Mouse (Mus musculus): Measurements from ENCODE around the gene Cntn5. TPM values are rescaled to one million over a fixed set of nuclear protein-coding genes. Genes with fewer than 3 reads are reported as not detected.
A peak's percentile ranks its signal among the peaks of the same experiment; 100 is the strongest.

Gene Cntn5
- polyA plus RNA-seq, 1 experiment from 2014 or later: 3.0 TPM

DNA sequence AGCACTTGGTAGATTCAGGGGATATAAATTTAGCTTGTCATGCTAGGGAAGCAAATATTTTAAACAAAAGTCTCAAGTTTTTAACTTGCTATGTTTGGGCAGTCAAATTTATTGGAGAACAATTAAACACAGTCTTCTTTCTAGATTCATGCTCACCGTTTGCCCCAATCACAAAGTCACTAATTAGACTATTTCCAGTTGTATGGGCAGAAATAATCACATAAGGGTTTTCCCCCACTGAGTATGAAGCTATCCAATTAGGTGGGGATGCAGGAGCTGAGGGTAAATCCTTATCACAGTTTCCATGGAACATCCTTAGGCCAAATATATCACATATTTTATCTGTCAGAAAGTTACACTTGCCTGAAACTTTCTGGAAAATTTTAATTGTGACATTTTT lies 788.0 kb downstream of the Cntn5 start:
- Histone ChIP-seq H3K4me1 (no peaks in the 10 kb centered on the region), H3K9me3 (no peaks in the 10 kb centered on the region), H3K36me3 (no peaks in the 10 kb centered on the region), H3K27me3 (no peaks in the 10 kb centered on the region), H3K4me2 (replicated peaks) (no peak overlapping the region), H3K9ac (no peak overlapping the region), H3K4me3 (no peak overlapping the region), H3K27ac (no peak overlapping the region)
- no peak for ATAC-seq (ENCODE audit: insufficient number of reproducible peaks, insufficient read depth, low FRiP score, low TSS enrichment)
- 67% methylated on average over 1 of the region's 1 CpGs for WGBS

DNA sequence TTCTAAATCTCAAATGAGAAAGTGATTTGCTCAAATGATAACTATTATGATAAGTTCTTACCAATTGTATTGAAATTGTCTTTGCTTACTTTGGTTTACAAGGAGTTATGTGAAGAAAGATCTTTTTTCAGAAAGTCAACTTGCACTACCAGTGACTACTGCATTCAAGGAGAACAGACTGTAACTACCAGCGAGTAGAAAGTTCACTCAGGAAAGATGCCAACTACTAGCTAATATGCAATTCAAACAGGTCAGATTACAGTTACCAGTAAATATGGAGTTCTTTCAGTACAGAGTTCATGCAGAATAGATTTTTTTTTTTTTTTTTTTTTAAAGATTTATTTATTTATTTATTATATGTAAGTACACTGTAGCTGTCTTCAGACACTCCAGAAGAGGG lies 795.4 kb downstream of the Cntn5 start:
- no peaks in the 10 kb centered on the region for H3K4me1 ChIP-seq
- no peak overlapping the region for H3K9ac ChIP-seq
- no peak overlapping the region for H3K4me3 ChIP-seq
- no peaks in the 10 kb centered on the region for H3K36me3 ChIP-seq
- WGBS: 90% methylated on average over 1 of the region's 1 CpGs
- no peaks in the 10 kb centered on the region for H3K9me3 ChIP-seq
- no peak overlapping the region for H3K27ac ChIP-seq
- H3K27me3 ChIP-seq: no peaks in the 10 kb centered on the region
- ATAC-seq (ENCODE audit: insufficient number of reproducible peaks, insufficient read depth, low FRiP score, low TSS enrichment): no peak
- no peak overlapping the region for H3K4me2 ChIP-seq (replicated peaks)

DNA sequence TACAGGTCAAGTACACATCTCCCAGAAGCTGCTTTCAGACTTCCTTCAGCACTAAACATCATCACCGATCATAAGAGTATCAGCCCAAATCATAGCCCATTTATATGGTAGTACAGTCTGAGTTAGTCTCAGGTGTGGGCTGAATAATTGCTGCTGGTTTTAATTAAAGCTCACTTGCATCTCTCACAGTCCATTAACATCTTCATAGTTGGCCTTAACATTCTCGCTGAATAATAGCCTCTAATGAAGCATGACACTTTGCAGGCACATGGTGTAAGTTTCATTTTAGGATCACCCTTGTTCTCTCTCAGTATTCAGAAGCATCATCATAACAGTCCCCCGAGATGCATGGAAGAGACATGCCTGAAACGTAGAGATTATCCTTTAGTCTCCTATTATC lies 796.7 kb downstream of the Cntn5 start:
- 78% methylated on average over 4 of the region's 4 CpGs for WGBS
- ATAC-seq (ENCODE audit: insufficient number of reproducible peaks, insufficient read depth, low FRiP score, low TSS enrichment): no peak
- Histone ChIP-seq H3K27me3 (no peaks in the 10 kb centered on the region), H3K36me3 (no peaks in the 10 kb centered on the region), H3K4me2 (replicated peaks) (no peak overlapping the region), H3K4me1 (no peaks in the 10 kb centered on the region), H3K27ac (no peak overlapping the region), H3K4me3 (no peak overlapping the region), H3K9ac (no peak overlapping the region), H3K9me3 (no peaks in the 10 kb centered on the region)

DNA sequence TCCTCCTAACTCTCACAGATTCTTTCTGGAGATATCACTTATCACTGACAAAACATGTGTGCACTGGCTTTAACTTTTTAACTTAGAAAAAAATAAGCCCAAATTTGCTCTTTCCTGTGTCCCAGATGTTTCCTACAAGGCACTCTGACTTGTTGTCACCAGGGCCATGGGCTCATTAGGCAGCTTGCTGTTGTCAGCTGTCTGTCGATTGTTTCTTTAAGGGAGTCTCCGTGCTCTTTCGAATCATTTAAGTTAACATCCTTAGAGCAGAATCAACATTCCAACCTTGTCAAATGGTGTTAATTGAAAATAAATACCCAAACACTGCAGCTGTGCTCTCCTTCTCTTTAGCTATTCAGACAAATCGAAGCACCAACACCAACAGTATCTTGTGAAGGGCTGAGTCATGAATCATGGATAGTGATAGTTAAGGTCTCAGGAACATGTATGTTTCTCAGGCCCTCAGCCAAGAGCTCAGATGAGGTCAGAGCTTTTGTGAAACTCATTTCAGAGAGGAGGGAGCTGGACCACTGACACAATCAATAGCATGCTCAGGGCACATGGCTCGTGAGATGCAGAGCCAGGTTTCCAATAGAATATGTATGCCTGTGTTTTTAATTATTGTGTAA lies 802.6 kb downstream of the Cntn5 start:
- Histone ChIP-seq H3K27ac (no peak overlapping the region), H3K9ac (no peak overlapping the region), H3K9me3 (no peaks in the 10 kb centered on the region), H3K4me1 (no peaks in the 10 kb centered on the region), H3K4me2 (replicated peaks) (no peak overlapping the region), H3K4me3 (no peak overlapping the region), H3K27me3 (no peaks in the 10 kb centered on the region), H3K36me3 (no peaks in the 10 kb centered on the region)
- 55% methylated on average over 5 of the region's 5 CpGs for WGBS
- ATAC-seq (ENCODE audit: insufficient number of reproducible peaks, insufficient read depth, low FRiP score, low TSS enrichment): no peak

DNA sequence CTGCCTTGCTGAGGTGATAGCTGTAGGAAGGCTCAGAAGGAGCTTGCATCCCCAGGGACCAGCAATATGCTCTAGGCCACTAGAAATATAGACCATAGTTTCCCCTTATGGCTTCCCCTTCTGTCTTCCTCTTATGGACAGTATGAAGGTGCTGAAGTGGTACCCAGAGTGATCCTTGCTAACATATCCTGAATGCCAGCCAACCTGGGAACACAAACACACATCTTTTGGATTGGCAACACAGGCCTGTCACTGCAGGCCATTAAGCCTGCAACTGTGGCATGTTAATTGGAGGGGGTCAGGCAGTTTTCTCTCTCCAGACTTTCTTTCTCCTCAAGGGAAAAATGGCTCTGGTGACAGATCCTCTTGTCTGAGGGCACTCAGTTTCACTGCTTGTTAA lies 828.3 kb downstream of the Cntn5 start:
- Histone ChIP-seq H3K4me2 (replicated peaks) (no peak overlapping the region), H3K9me3 (no peaks in the 10 kb centered on the region), H3K27me3 (no peaks in the 10 kb centered on the region), H3K9ac (no peak overlapping the region), H3K4me3 (no peak overlapping the region), H3K4me1 (no peaks in the 10 kb centered on the region), H3K27ac (no peak overlapping the region), H3K36me3 (no peaks in the 10 kb centered on the region)
- ATAC-seq (ENCODE audit: insufficient number of reproducible peaks, insufficient read depth, low FRiP score, low TSS enrichment): no peak

DNA sequence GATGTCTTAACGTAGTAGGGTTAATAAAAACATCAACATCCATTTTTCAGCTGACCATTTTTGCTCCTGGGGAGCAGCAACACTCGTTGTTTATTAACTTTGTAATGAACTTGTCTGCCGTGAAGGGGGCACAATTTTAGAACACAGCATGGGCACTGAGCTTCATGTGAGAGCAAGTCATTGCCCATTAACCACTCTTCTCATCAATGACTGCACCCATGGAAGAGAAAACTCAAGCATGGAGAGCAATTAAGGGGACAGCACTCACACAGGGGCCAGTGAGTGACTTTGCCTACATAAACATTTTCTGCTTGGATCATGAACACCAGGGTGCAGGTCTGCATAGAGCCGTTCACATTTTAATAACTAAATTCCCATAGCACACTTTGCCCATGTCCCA lies 831.2 kb downstream of the Cntn5 start:
- Histone ChIP-seq H3K36me3 (no peaks in the 10 kb centered on the region), H3K9me3 (no peaks in the 10 kb centered on the region), H3K4me1 (no peaks in the 10 kb centered on the region), H3K9ac (no peak overlapping the region), H3K4me3 (no peak overlapping the region), H3K4me2 (replicated peaks) (no peak overlapping the region), H3K27me3 (no peaks in the 10 kb centered on the region), H3K27ac (no peak overlapping the region)
- no peak for ATAC-seq (ENCODE audit: insufficient number of reproducible peaks, insufficient read depth, low FRiP score, low TSS enrichment)
- WGBS: 68% methylated on average over 4 of the region's 4 CpGs

DNA sequence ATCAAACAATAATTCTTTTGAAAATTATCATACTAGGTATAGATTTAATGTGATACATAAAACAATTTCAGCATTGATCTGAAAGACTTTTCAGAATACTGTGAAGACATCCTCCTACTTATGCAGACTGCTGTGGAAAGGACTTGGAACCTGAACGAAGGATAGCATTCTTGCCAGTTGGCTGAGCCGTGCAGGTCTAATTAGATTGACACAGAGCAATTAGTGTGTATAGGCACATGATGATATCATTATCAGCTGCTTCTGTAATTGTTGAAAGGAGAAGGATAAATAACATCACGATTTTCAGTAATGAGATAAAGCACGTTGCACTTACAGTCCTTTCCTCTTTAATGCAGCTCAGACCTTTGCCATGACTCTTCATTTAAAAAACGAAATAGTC lies 831.7 kb downstream of the Cntn5 start:
- H3K4me1 ChIP-seq: no peaks in the 10 kb centered on the region
- H3K9ac ChIP-seq: no peak overlapping the region
- H3K27ac ChIP-seq: no peak overlapping the region
- H3K36me3 ChIP-seq: no peaks in the 10 kb centered on the region
- 55% methylated on average over 5 of the region's 5 CpGs for WGBS
- no peak for ATAC-seq (ENCODE audit: insufficient number of reproducible peaks, insufficient read depth, low FRiP score, low TSS enrichment)
- H3K9me3 ChIP-seq: no peaks in the 10 kb centered on the region
- H3K4me2 ChIP-seq (replicated peaks): no peak overlapping the region
- no peak overlapping the region for H3K4me3 ChIP-seq
- no peaks in the 10 kb centered on the region for H3K27me3 ChIP-seq

DNA sequence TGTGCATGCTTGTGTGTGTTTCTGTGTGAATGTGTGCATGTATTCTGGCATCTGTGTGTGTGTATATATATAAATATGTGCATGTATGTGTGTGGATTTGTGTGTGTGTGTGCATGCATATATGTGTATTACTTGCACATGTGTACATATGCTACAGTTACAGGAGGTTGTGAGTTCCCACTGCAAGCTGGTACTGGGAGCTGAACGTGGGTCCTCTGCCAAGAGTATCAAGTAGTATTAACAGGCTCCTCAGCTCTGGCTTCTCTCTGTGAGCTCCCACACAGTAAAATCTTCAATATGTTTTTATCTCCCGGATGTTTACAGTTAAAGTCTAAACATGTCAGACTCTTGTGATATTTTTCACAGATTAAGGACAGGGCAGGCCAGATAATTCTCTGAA lies 833.3 kb downstream of the Cntn5 start:
- no peaks in the 10 kb centered on the region for H3K36me3 ChIP-seq
- H3K4me2 ChIP-seq (replicated peaks): no peak overlapping the region
- WGBS: 75% methylated on average over 2 of the region's 2 CpGs
- H3K4me3 ChIP-seq: no peak overlapping the region
- H3K27me3 ChIP-seq: no peaks in the 10 kb centered on the region
- H3K27ac ChIP-seq: no peak overlapping the region
- H3K9me3 ChIP-seq: no peaks in the 10 kb centered on the region
- H3K9ac ChIP-seq: no peak overlapping the region
- no peaks in the 10 kb centered on the region for H3K4me1 ChIP-seq
- ATAC-seq (ENCODE audit: insufficient number of reproducible peaks, insufficient read depth, low FRiP score, low TSS enrichment): no peak

DNA sequence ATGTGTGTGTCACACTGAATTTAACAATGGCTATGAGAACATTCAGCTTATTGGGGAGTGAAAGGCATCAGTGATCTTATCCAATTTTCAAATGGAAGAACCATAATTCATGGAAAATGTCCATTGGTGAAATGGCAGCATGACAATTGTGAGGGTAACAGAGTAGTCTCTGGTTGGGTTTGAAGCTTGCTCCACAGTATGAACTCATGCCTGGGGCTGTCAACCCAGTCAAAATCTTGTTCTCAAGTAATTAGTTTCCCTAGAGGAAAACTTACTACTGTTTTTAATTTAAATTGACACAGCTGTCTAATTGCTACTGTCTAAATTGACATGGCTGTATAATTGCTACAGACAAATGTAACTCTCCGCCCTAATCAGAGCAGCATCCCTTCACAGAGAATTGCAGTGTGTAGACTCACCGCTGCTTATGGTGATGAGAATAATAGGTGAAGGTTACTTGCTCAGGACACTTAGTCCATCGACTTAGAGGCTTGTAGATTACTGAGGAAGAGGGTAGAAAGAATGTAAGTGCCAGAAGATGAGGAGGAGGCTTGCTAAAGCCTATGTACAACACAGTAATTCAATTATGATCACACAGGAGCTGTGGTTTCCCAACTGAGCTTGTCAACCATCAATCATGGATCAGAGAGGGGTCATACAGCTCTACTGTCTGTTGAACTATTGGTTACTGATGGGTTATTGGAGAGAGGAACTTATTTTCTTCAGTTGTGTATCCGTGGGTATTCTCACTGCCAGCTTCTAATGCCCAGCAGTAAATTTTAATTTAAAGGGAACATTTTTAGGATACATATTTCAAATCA lies 859.4 kb downstream of the Cntn5 start:
- no peak overlapping the region for H3K4me3 ChIP-seq

DNA sequence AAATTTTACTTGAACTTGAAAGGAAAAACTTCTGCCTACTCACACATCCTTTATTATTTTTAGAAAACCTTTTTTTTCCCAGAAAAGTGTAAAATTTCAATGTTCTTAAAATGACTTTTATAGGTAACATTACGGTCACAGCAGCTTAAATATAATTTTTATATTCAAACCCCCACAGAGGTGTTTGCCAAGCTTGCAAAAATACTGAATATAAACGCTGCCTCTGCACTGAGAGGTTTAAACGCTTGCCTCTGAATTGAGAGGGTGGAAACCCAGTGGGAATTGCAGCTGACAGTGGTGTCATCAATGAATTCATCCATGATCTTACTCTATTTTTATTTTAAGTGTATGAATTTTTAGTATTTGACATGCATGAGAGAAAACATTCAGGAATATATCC lies 861.6 kb downstream of the Cntn5 start:
- Histone ChIP-seq H3K4me2 (replicated peaks) (no peak overlapping the region), H3K27me3 (no peaks in the 10 kb centered on the region), H3K27ac (no peak overlapping the region), H3K4me1 (no peaks in the 10 kb centered on the region), H3K4me3 (no peak overlapping the region), H3K9me3 (no peaks in the 10 kb centered on the region), H3K36me3 (no peaks in the 10 kb centered on the region), H3K9ac (no peak overlapping the region)
- 75% methylated on average over 3 of the region's 3 CpGs for WGBS
- no peak for ATAC-seq (ENCODE audit: insufficient number of reproducible peaks, insufficient read depth, low FRiP score, low TSS enrichment)

More for the DNA sequence above, 859.4 kb downstream of the Cntn5 start:
- Histone ChIP-seq H3K27me3 (no peaks in the 10 kb centered on the region), H3K9ac (no peak overlapping the region), H3K9me3 (no peaks in the 10 kb centered on the region), H3K4me2 (replicated peaks) (no peak overlapping the region), H3K4me1 (no peaks in the 10 kb centered on the region), H3K36me3 (no peaks in the 10 kb centered on the region), H3K27ac (no peak overlapping the region)
- 69% methylated on average over 4 of the region's 4 CpGs for WGBS
- no peak for ATAC-seq (ENCODE audit: insufficient number of reproducible peaks, insufficient read depth, low FRiP score, low TSS enrichment)

DNA sequence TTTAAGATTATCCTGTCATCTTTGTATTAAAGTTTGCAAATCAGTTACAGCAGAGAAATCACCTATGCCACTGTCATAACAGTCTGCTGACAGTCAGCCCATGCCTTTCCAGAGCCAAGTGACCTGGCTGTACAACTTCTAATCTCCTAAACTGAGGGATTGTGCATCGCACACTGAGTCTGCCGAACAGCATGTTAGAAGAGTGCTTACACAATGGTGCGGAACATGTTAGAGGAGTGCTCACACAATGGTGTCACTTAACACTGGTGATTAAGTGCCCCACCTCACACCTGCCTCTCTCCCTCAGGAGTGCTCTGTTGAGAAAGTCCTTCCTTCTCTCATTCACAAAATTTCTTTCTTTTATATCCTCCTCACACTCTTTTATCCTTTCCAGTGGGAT lies 889.4 kb downstream of the Cntn5 start:
- H3K4me1 ChIP-seq: no peaks in the 10 kb centered on the region
- H3K9ac ChIP-seq: no peak overlapping the region
- no peaks in the 10 kb centered on the region for H3K36me3 ChIP-seq
- 78% methylated on average over 3 of the region's 3 CpGs for WGBS
- no peaks in the 10 kb centered on the region for H3K9me3 ChIP-seq
- H3K4me3 ChIP-seq: no peak overlapping the region
- H3K4me2 ChIP-seq (replicated peaks): no peak overlapping the region
- ATAC-seq (ENCODE audit: insufficient number of reproducible peaks, insufficient read depth, low FRiP score, low TSS enrichment): 0 out of 2 replicates have a peak, but pooled peaks have one; percentile 60
- H3K27me3 ChIP-seq: no peaks in the 10 kb centered on the region
- no peak overlapping the region for H3K27ac ChIP-seq

DNA sequence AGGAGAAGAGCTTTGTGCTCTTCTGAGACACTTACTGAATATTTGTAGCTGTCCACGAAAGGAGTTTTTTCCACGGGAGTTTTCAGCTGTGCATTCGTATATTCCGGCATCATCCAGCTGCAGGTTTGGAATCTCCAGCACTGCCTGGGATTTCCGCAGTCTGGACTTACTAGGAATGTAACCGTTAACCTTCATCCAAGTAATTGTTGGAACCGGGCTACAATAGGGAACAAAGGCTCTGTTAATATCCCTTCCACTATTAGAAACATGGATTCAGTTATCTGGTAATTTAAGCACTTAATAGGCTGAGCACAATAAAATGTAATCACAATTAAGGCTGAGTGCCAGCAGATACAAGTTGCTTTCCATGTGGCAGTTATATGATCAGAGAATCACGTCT lies 920.5 kb downstream of the Cntn5 start:
- Histone ChIP-seq H3K9ac (no peak overlapping the region), H3K4me3 (no peak overlapping the region), H3K27ac (no peak overlapping the region), H3K27me3 (no peaks in the 10 kb centered on the region), H3K4me1 (no peaks in the 10 kb centered on the region), H3K36me3 (no peaks in the 10 kb centered on the region), H3K4me2 (replicated peaks) (no peak overlapping the region), H3K9me3 (no peaks in the 10 kb centered on the region)
- ATAC-seq (ENCODE audit: insufficient number of reproducible peaks, insufficient read depth, low FRiP score, low TSS enrichment): no peak
- WGBS: 61% methylated on average over 8 of the region's 8 CpGs

Measured in embryonic facial prominence, embryonic 12.5 days (tissue).